Mouse (Mus musculus): Measurements from ENCODE around the gene Sval2. TPM values are rescaled to one million over a fixed set of nuclear protein-coding genes. Genes with fewer than 3 reads are reported as not detected.

Sval2 gene
- total RNA-seq (2022): not detected

- DNase-seq: no peak
Measured at GRCm38 (mm10) chr6:41852689-41853088, at the start of gene Sval2. TSS of gene Sval2 (plus strand) at chr6:41852989.

DNA sequence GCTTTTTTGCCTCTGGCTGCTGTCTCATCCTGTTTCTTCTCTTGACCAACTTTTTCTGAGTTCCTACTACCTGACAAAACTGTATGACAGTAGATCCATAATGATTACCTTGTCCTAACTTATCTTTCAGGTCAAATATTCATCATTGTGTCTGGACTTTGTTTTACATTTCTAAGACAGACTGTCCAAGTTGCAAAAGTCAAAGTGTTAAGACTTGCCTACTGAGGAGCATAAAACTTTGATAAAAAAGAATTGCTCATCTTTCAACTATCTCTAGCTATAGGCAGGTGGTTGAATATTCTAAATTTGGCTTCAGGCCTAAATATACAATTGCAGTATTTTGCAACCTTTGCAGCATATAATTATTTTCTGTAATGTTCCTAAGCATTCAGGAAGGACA lies 28.7 kb upstream of the Sval2 start:
- DNase-seq: no peak

DNA sequence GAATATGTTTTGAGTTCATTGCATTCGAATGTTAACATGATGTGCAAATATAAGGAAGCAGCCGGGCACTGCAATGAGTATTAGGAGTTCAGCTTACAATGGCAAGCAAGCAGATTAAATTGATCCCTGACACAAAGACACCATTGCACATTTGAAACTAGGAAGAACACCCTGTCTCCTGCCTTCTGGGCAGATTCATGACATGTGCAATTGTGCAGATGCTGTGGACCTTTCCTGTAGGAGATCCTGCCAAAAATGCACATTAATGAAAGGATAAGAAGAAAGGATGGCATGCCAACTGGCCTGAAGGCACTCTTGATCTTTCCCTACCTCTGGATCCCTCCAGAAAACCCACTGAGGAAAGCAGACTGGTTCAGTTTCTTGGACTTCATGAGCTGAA lies 23.3 kb upstream of the Sval2 start:
- no peak for DNase-seq

DNA sequence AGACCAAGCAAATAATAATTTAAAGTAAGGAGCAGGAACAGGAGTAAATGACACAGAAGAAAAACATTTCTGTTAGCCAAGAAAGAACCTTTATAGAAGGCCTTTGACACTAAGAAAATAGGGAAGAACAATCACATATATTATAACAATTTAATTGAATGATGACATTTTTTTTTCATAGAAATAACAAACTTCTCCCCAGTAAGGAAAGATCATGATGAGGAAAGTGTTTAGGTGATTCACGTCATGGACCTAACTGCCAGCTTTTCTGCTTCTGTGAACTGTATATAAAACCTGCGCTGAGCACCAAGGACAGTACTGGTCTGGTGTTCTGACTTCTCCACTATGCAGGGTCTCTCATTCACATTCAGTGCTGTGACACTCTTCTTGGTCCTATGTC lies 5.6 kb upstream of the Sval2 start, which contains the start of gene Pip:
TSS of gene Pip (plus strand) at position 301 of the 400 bp plus-strand sequence.
- no peak for DNase-seq

GRCm38 (mm10) chr6:41864038-41864437 lies 11.2 kb downstream of the Sval2 start:
- no peak for DNase-seq

DNA sequence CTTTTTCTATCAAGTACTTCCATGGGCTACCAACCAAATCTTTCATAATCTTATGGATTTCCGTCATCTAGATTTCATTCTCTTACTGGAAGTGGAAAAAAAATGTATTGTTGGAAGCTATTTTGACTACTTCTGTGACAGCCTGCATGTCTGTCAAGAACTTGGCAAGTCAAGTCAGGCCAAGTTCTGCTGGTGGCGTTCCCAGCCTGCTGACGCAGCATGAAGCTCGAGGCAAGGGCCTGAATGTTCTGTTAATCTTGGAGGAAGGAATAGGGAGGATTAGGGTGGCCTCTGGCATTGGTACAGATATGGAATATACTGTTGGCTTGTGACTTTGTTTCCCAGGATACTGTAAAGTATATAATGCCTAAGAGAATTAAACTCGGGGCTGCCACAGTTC lies 58.8 kb downstream of the Sval2 start:
- no peak for DNase-seq

Other genes with a start within 250 kb of the Sval2 start
- 10 to 100 TPM in 2 of 4 experiments, 1 to 10 TPM in 2; 7.0 to 13.7 (median 11.0) TPM for gene Ephb6, start 247.5 kb upstream of the Sval2 start, total RNA-seq (2022)
- under 1 TPM in 1 of 4 experiments, not detected in 3; 0.11 TPM for gene Trpv6, start 216.6 kb upstream of the Sval2 start, total RNA-seq (2022)
- not detected for gene Trpv5, start 172.2 kb upstream of the Sval2 start, total RNA-seq (2022)
- not detected for gene Llcfc1, start 168.6 kb upstream of the Sval2 start, total RNA-seq (2022)
- gene Kel, start 148.7 kb upstream of the Sval2 start, total RNA-seq (2022): not detected
- gene Olfr459, start 77.8 kb upstream of the Sval2 start, total RNA-seq (2022): not detected
- gene Pip, start 5.5 kb upstream of the Sval2 start, total RNA-seq (2022): not detected
- not detected for gene Sval1, start 98.6 kb downstream of the Sval2 start, total RNA-seq (2022)
- gene Sval3, start 115.2 kb downstream of the Sval2 start, total RNA-seq (2022): not detected
- gene Sva, start 185.4 kb downstream of the Sval2 start, total RNA-seq (2022): not detected